Mouse (Mus musculus) common myeloid progenitor, adult 5-6 weeks (primary cell): ENCODE results near the gene Ubxn6. TPM values are rescaled to one million over a fixed set of nuclear protein-coding genes. Genes with fewer than 3 reads are reported as not detected.
A peak's percentile ranks its signal among the peaks of the same experiment; 100 is the strongest.

ENCODE experiments used
- ATAC-seq: replicated peaks from 2 replicates; pipeline ENCODE4 v1.8.0; 2016; ENCODE audit warnings: low read depth, mild to moderate bottlenecking, moderate TSS enrichment, inconsistent platforms; ENCODE audit not compliant: poor library complexity, severe bottlenecking
- total RNA-seq: library from RNA; stranded (forward); fragments of 200-1000, 187-1606 nt; gene quantifications from 2 replicates; pipeline ENCODE4 v1.2.3, GENCODE M21; 2017

Ubxn6 gene
- total RNA-seq, 1 experiment from 2014 or later: 28.2 TPM

GRCm38 (mm10) chr17:56057381-56058120 lies 17.3 kb downstream of the Ubxn6 start:
- no peak for ATAC-seq

- ATAC-seq: no peak
Measured at GRCm38 (mm10) chr17:56055945-56056678, 18.7 kb downstream of the Ubxn6 start.

- ATAC-seq: no peak
Measured at GRCm38 (mm10) chr17:56054938-56055337, 19.9 kb downstream of the Ubxn6 start.

GRCm38 (mm10) chr17:56051369-56051768 lies 23.5 kb downstream of the Ubxn6 start:
- no peak for ATAC-seq

GRCm38 (mm10) chr17:56040857-56041163 lies 34.0 kb downstream of the Ubxn6 start:
- ATAC-seq: no peak

GRCm38 (mm10) chr17:56040030-56040856 lies 34.6 kb downstream of the Ubxn6 start, which contains the start of gene Chaf1a:
TSS of gene Chaf1a (plus strand) at chr17:56040439.
- ATAC-seq: peak; percentile 72

GRCm38 (mm10) chr17:56039345-56039744 lies 35.5 kb downstream of the Ubxn6 start:
- no peak for ATAC-seq

- ATAC-seq: no peak
Measured at GRCm38 (mm10) chr17:56038583-56039261, 36.1 kb downstream of the Ubxn6 start.

GRCm38 (mm10) chr17:56036901-56037287 lies 37.9 kb downstream of the Ubxn6 start:
- ATAC-seq: no peak

GRCm38 (mm10) chr17:56036176-56036900 lies 38.5 kb downstream of the Ubxn6 start, which contains the start of gene Sh3gl1:
TSS of gene Sh3gl1 (minus strand) at chr17:56036635.
- peak; percentile 78 for ATAC-seq

- no peak for ATAC-seq
Measured at GRCm38 (mm10) chr17:56035216-56035615, 39.6 kb downstream of the Ubxn6 start.

- no peak for ATAC-seq
Measured at GRCm38 (mm10) chr17:56034726-56035100, 40.1 kb downstream of the Ubxn6 start.

GRCm38 (mm10) chr17:56034040-56034725 lies 40.6 kb downstream of the Ubxn6 start:
- no peak for ATAC-seq

GRCm38 (mm10) chr17:56032831-56033230 lies 42.0 kb downstream of the Ubxn6 start:
- peak; percentile 19; the same call in 1 of the 2 replicates for ATAC-seq

GRCm38 (mm10) chr17:56032127-56032733 lies 42.6 kb downstream of the Ubxn6 start:
- no peak for ATAC-seq

- no peak for ATAC-seq
Measured at GRCm38 (mm10) chr17:56031431-56031830, 43.4 kb downstream of the Ubxn6 start.

- peak; percentile 88 for ATAC-seq
Measured at GRCm38 (mm10) chr17:56030919-56031318, 43.9 kb downstream of the Ubxn6 start.

- ATAC-seq: no peak
Measured at GRCm38 (mm10) chr17:56030238-56030870, 44.5 kb downstream of the Ubxn6 start.
